In genomic region chr3:32910071-32910551, GRCm38 (mm10) we compare ENCODE assay signal across 8 mouse cellular contexts.
A peak's percentile ranks its signal among the peaks of the same experiment; 100 is the strongest.
DNase-seq lines count a peak whose midpoint lies in the region; ATAC-seq lines count a peak whose summit lies in the region.

No protein-coding gene starts in this region.

- no peaks in the 10 kb centered on the region for H3K27me3 ChIP-seq in kidney, embryonic 14.5 days (ENCODE audit: control insufficient read depth, insufficient read depth, low read length)
- no peaks in the 10 kb centered on the region for H3K27me3 ChIP-seq in limb, embryonic 13.5 days

- DNase-seq in kidney, postnatal 25 days = no peak
- peak; percentile 47 for DNase-seq in embryo, embryonic 9.5 days (ENCODE audit: extremely low spot score)
- peak; percentile 28 for DNase-seq in hindlimb bud, embryonic 11.5 days (ENCODE audit: extremely low spot score, low read depth, low spot score)
- no peak for DNase-seq in B cell, adult 2 months
- no peak for DNase-seq in spleen, postnatal 10 days (ENCODE audit: low spot score in 2 of 2)

- no peak overlapping the region for H3K4me2 ChIP-seq in kidney, embryonic 14.5 days (replicated peaks; ENCODE audit: low read depth, low read length)
- no peak overlapping the region for H3K4me2 ChIP-seq in limb, embryonic 13.5 days (replicated peaks)

- no peaks in the 10 kb centered on the region for H3K36me3 ChIP-seq in kidney, embryonic 14.5 days (ENCODE audit: control insufficient read depth, insufficient read depth, low read length)
- H3K36me3 ChIP-seq in limb, embryonic 13.5 days = peaks cover 21% of the 10 kb centered on the region

- no peak overlapping the region for H3K9ac ChIP-seq in kidney, embryonic 14.5 days (ENCODE audit: low read depth, low read length)
- H3K9ac ChIP-seq in limb, embryonic 13.5 days = no peak overlapping the region; the same call in 1 of the 2 replicates

- H3K4me1 ChIP-seq in kidney, embryonic 14.5 days (ENCODE audit: control insufficient read depth, insufficient read depth, low read length) = no peaks in the 10 kb centered on the region
- 0 out of 2 replicates have a peak, but pooled peaks cover 8% of the 10 kb centered on the region for H3K4me1 ChIP-seq in limb, embryonic 13.5 days

- no peak overlapping the region for H3K4me3 ChIP-seq in kidney, embryonic 14.5 days (ENCODE audit: low read length)
- H3K4me3 ChIP-seq in limb, embryonic 13.5 days = no peak overlapping the region

- no peaks in the 10 kb centered on the region for H3K9me3 ChIP-seq in kidney, embryonic 14.5 days (ENCODE audit: control insufficient read depth, low read length)
- H3K9me3 ChIP-seq in limb, embryonic 13.5 days = 0 out of 2 replicates have a peak, but pooled peaks cover 4% of the 10 kb centered on the region

- 41% methylated on average over 7 of the region's 7 CpGs for WGBS in kidney, embryonic 14.5 days
- 21% methylated on average over 7 of the region's 7 CpGs for WGBS in limb, embryonic 13.5 days

- ATAC-seq in kidney, embryonic 14.5 days (ENCODE audit: low FRiP score, low TSS enrichment) = peak; percentile 78; the same call in 1 of the 2 replicates
- peak; percentile 90 for ATAC-seq in limb, embryonic 13.5 days (ENCODE audit: low FRiP score, low read depth)
- ATAC-seq in megakaryocyte-erythroid progenitor cell, adult 5-6 weeks (replicated peaks; ENCODE audit: low FRiP score, low TSS enrichment, poor library complexity, severe bottlenecking) = no peak

- no peak overlapping the region for H3K27ac ChIP-seq in kidney, embryonic 14.5 days (ENCODE audit: low read depth, low read length)
- H3K27ac ChIP-seq in limb, embryonic 13.5 days = no peak overlapping the region

Comparison
In these comparisons a context has a peak if more than half of its experiments do, and no peak if none do; other contexts are left out.
1. DNase-seq: peak in embryo, embryonic 9.5 days (single experiment) and hindlimb bud, embryonic 11.5 days (single experiment); none in kidney, postnatal 25 days (0 of 2), B cell, adult 2 months (0 of 2) and spleen, postnatal 10 days (0 of 2).